Mouse (Mus musculus) kidney, adult 2 months (tissue): ENCODE measurements at regions not wholly inside any gene's neighbourhood (a gene's known extent, or its start where the extent isn't known, plus 50 kb on each side); places are given as distances from the start of the nearest gene placed in this dataset.

Experiments
- CTCF ChIP-seq: fragments of 200-500 bp; conservative IDR thresholded peaks from 2 replicates; pipeline ENCODE4 v1.5.1; 2011; ENCODE audit warnings: low read depth, mild to moderate bottlenecking, control low read depth, low read length, moderate library complexity, mixed read lengths; ENCODE audit not compliant: insufficient read depth, insufficient read length
- POLR2A ChIP-seq: fragments of 200-500 bp; IDR thresholded peaks from one replicate; pipeline ENCODE4 v1.6.1; 2011; ENCODE audit warnings: low read depth, low read length, control low read depth

- TF ChIP-seq CTCF: no peak
- TF ChIP-seq POLR2A: no peak
Measured at GRCm38 (mm10) chr2:160590209-160590910, 55.3 kb upstream of the Top1 start.
